Mouse (Mus musculus) c-Kit-positive CD71-positive TER-119-positive erythroid progenitor cells, embryonic 14.5 days (primary cell): ENCODE measurements around the gene CK137956.

Experiments
- DNase-seq: peaks from one replicate; pipeline ENCODE4 v3.0.0-alpha.2; 2013; ENCODE audit warnings: low spot score

Gene CK137956

GRCm38 (mm10) chr4:127907151-127907550 is 63.6 kb downstream of the CK137956 start:
- no peak for DNase-seq

GRCm38 (mm10) chr4:127903954-127904353 is 66.8 kb downstream of the CK137956 start:
- DNase-seq, result no peak

DNA sequence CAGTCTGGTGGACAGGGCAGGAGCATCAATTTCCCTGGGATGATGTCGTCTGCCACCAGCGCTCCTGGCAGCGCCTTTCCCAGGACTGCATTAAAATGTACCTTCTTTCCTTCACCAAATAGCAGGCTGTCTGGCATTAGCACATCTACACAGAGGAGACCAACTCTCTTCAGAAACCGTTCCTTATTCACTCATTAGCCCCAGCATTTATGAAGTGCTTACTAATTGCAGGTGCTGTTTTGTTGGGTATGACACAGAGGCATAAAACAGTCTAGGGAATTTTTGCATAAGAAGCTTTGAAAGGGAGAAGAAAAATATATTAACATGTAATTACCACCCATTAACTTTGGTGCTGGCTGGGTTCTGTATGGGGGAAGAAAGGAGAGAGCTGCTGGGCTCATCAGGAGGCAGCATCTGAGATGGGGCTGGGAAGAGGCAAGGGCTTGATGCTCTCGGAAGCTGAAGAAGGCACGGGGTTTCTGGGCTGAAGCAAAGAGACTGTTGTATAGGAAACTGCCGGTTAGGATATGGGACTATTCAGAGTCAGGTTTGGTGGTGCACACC is 69.8 kb downstream of the CK137956 start:
- no peak for DNase-seq

- no peak for DNase-seq
These were observed 81.7 kb downstream of the CK137956 start for GRCm38 (mm10) chr4:127889071-127889470.

- no peak for DNase-seq
These were observed 91.8 kb downstream of the CK137956 start for GRCm38 (mm10) chr4:127878966-127879365.
